Comparison of ENCODE assay signal across 23 mouse cellular contexts in the genomic region with DNA sequence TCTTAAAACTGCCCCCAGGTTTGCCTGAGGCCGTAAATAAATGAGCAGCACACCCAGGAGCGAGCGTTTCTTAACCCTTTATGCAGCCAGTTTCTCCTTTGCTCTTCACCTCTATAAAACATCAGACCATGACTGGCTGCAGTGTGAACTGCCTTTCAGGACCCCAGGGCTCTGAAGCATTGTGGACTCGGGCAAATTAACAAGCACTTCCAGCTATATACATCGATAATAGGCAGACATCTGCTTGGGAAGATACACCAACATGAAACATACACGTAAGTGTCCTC.
A peak's percentile ranks its signal among the peaks of the same experiment; 100 is the strongest.
DNase-seq lines count a peak whose midpoint lies in the region; ATAC-seq and TF ChIP-seq lines count a peak whose summit lies in the region.
"Had no signal": no experiment of that assay in that cellular context is flagged by ENCODE, and none has a peak within 500 bp of the region (broad histone marks: within the 10 kb centered on the region; RNA-seq: fewer than 3 reads in every experiment).

No protein-coding gene starts in this region.

- no peak for TF ChIP-seq CTCF in midbrain, postnatal 0 days (IDR thresholded peaks at IDR 0.05)

- H3K27me3 ChIP-seq in neural tube, embryonic 13.5 days: no peaks in the 10 kb centered on the region
- no peaks in the 10 kb centered on the region for H3K27me3 ChIP-seq in midbrain, postnatal 0 days (ENCODE audit: insufficient read depth, low read length)
- H3K27me3 ChIP-seq: CH12.LX; forebrain, embryonic 15.5 days; heart, embryonic 13.5 days; hindbrain, embryonic 15.5 days; stomach, embryonic 15.5 days had no signal

- H3K9me3 ChIP-seq in neural tube, embryonic 13.5 days: no peaks in the 10 kb centered on the region
- no peaks in the 10 kb centered on the region for H3K9me3 ChIP-seq in midbrain, postnatal 0 days (ENCODE audit: low read length)
- H3K9me3 ChIP-seq: forebrain, embryonic 15.5 days; heart, embryonic 13.5 days; hindbrain, embryonic 15.5 days; stomach, embryonic 15.5 days had no signal

- H3K27ac ChIP-seq in neural tube, embryonic 13.5 days (replicated peaks): 0 out of 2 replicates have a peak overlapping the region, but pooled peaks have one; percentile 9
- no peak overlapping the region for H3K27ac ChIP-seq in midbrain, postnatal 0 days (ENCODE audit: low read depth, low read length)
- H3K27ac ChIP-seq: forebrain, embryonic 15.5 days; heart, embryonic 13.5 days; layer of hippocampus, adult 2 months; liver, embryonic 14.5 days; macrophage; stomach, embryonic 15.5 days had no signal

- peak; percentile 5 for DNase-seq in embryo, embryonic 10.5 days (ENCODE audit: low spot score)
- DNase-seq in embryo, embryonic 10 days (ENCODE audit: low spot score): no peak
- no peak for DNase-seq in neural tube, embryonic 10.5 days (ENCODE audit: extremely low spot score, low spot score)
- DNase-seq in midbrain, postnatal 0 days (ENCODE audit: low spot score): no peak
- no peak for DNase-seq in gastrocnemius, postnatal 14 days
- no peak for DNase-seq in right cerebral cortex, postnatal 25 days
- DNase-seq: cerebellum, adult 11 months; cerebellum, adult 9-11 months; liver; lung, adult 2 months; retina, postnatal 1 day; right cerebral cortex, postnatal 14 days; thymus, postnatal 14 days had no signal

- H3K4me1 ChIP-seq in neural tube, embryonic 13.5 days (replicated peaks): peaks cover 14% of the 10 kb centered on the region
- H3K4me1 ChIP-seq in midbrain, postnatal 0 days (ENCODE audit: insufficient read depth, low read length): no peaks in the 10 kb centered on the region
- H3K4me1 ChIP-seq: stomach, embryonic 15.5 days had no signal

- H3K4me3 ChIP-seq in neural tube, embryonic 13.5 days: no peak overlapping the region
- H3K4me3 ChIP-seq in midbrain, postnatal 0 days (ENCODE audit: low read depth, low read length): no peak overlapping the region
- H3K4me3 ChIP-seq: forebrain, embryonic 15.5 days; heart, embryonic 13.5 days; hindbrain, embryonic 15.5 days; layer of hippocampus, adult 2 months; stomach, embryonic 15.5 days had no signal

- H3K36me3 ChIP-seq in neural tube, embryonic 13.5 days: no peaks in the 10 kb centered on the region
- no peaks in the 10 kb centered on the region for H3K36me3 ChIP-seq in midbrain, postnatal 0 days (ENCODE audit: insufficient read depth, low read length)
- H3K36me3 ChIP-seq: forebrain, embryonic 15.5 days; hindbrain, embryonic 15.5 days; stomach, embryonic 15.5 days had no signal

- H3K9ac ChIP-seq in neural tube, embryonic 13.5 days: no peak overlapping the region
- no peak overlapping the region for H3K9ac ChIP-seq in midbrain, postnatal 0 days (replicated peaks; ENCODE audit: low read length, poor library complexity, severe bottlenecking)
- H3K9ac ChIP-seq: forebrain, embryonic 15.5 days; heart, embryonic 13.5 days; hindbrain, embryonic 15.5 days; liver, embryonic 14.5 days; stomach, embryonic 15.5 days had no signal

- peak overlapping the region; percentile 18; the same call in 1 of the 2 replicates for H3K4me2 ChIP-seq in neural tube, embryonic 13.5 days
- no peak overlapping the region for H3K4me2 ChIP-seq in midbrain, postnatal 0 days (ENCODE audit: low read depth, low read length, poor library complexity, severe bottlenecking)
- H3K4me2 ChIP-seq: forebrain, embryonic 15.5 days; heart, embryonic 13.5 days; hindbrain, embryonic 15.5 days; stomach, embryonic 15.5 days had no signal

- 19% methylated on average over 6 of the region's 6 CpGs for WGBS in neural tube, embryonic 13.5 days
- WGBS in midbrain, postnatal 0 days: 54% methylated on average over 6 of the region's 6 CpGs

- intact Hi-C loops in gastrocnemius, postnatal 14 days (cut with DNase I; ENCODE audit: low total_unique reads): no loop called here

- ATAC-seq in neural tube, embryonic 13.5 days (ENCODE audit: low read depth): no peak
- 0 out of 2 replicates have a peak, but pooled peaks have one; percentile 31 for ATAC-seq in midbrain, postnatal 0 days (ENCODE audit: low FRiP score)
- ATAC-seq: activated CD4-positive, CD25-positive, alpha-beta regulatory T cell, adult 4 months; forebrain, embryonic 15.5 days had no signal
